Mouse (Mus musculus) ES-Bruce4 (cell line): ENCODE results near the gene Dpp6.

Experiments used
- CTCF ChIP-seq: IDR thresholded peaks from one replicate; pipeline ENCODE4 v1.8.1; 2011; ENCODE audit warnings: low read depth, low read length
- EP300 ChIP-seq: IDR thresholded peaks from 2 replicates; pipeline ENCODE4 v1.6.1; 2011; ENCODE audit warnings: low read depth, low read length; ENCODE audit not compliant: insufficient read depth
- POLR2A ChIP-seq: IDR thresholded peaks from one replicate; pipeline ENCODE4 v1.8.1; 2011; ENCODE audit warnings: low read length; ENCODE audit not compliant: insufficient read depth

DNA sequence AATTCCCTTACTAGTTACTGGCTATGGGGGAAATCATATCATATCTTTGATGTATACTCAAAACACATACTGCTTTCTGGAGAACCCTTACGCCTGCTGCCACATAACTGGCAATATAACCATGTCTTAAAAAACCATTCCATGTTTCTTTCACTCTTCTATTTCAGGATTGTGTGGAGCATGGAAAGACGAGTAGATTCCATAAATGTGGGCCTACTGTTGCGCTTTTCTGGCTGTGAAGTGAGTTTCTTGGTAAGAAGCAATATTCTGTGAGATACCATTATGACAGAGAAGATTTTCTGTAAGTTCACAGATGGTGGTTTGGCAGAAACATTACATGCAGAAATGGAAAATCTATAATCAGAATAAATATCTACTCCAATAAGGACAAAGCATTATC, 33.0 kb upstream of the Dpp6 start:
- TF ChIP-seq CTCF (no peak), POLR2A (no peak), EP300 (no peak)
